Mouse (Mus musculus) limb, embryonic 13.5 days (tissue): ENCODE measurements at regions not wholly inside any gene's neighbourhood (a gene's known extent, or its start where the extent isn't known, plus 50 kb on each side); places are given as distances from the start of the nearest gene placed in this dataset.

ENCODE experiments used
- ATAC-seq: fragments of 200-750 bp; cut with Nextera tagmentation; 2 replicates; pipeline ENCODE4 v1.8.0; 2017; ENCODE audit warnings: low read depth, moderate number of reproducible peaks, moderate TSS enrichment; ENCODE audit not compliant: low FRiP score
- H3K27ac ChIP-seq: fragments of 300-500 bp; sonication (generic); 2 replicates; pipeline ENCODE4 v1.5.1; 2015; ENCODE audit warnings: inconsistent platforms, mild to moderate bottlenecking, moderate library complexity
- H3K27me3 ChIP-seq: fragments of 300-500 bp; sonication (generic); 2 replicates; pipeline ENCODE4 v1.6.1; 2015; ENCODE audit warnings: mild to moderate bottlenecking, inconsistent platforms
- H3K36me3 ChIP-seq: fragments of 300-500 bp; sonication (generic); 2 replicates; pipeline ENCODE4 v1.6.1; 2015; ENCODE audit warnings: inconsistent platforms, mild to moderate bottlenecking, moderate library complexity
- H3K4me1 ChIP-seq: fragments of 300-500 bp; sonication (generic); 2 replicates; pipeline ENCODE4 v1.6.1; 2015; ENCODE audit warnings: inconsistent platforms
- H3K4me2 ChIP-seq: fragments of 300-500 bp; sonication (generic); replicated peaks from 2 replicates; pipeline ENCODE4 v1.6.1; 2015; ENCODE audit warnings: inconsistent platforms, mild to moderate bottlenecking, moderate library complexity
- H3K4me3 ChIP-seq: fragments of 300-500 bp; sonication (generic); 2 replicates; pipeline ENCODE4 v1.5.1; 2015; ENCODE audit warnings: moderate library complexity, mild to moderate bottlenecking, inconsistent platforms
- H3K9ac ChIP-seq: fragments of 300-500 bp; sonication (generic); 2 replicates; pipeline ENCODE4 v1.6.1; 2015; ENCODE audit warnings: mild to moderate bottlenecking, inconsistent platforms
- H3K9me3 ChIP-seq: fragments of 300-500 bp; sonication (generic); 2 replicates; pipeline ENCODE4 v1.6.1; 2016; ENCODE audit warnings: inconsistent platforms
- WGBS: fragments of 180-500 bp; shearing (Covaris S2); methylation state at CpG from one replicate; pipeline ENCODE4 v1.1.7; 2015; 5-methylcytosine and 5-hydroxymethylcytosine counted together

- Histone ChIP-seq H3K9ac (no peak overlapping the region), H3K27ac (no peak overlapping the region), H3K4me3 (no peak overlapping the region), H3K27me3 (no peaks in the 10 kb centered on the region), H3K4me1 (no peaks in the 10 kb centered on the region), H3K4me2 (no peak overlapping the region), H3K36me3 (no peaks in the 10 kb centered on the region), H3K9me3 (no peaks in the 10 kb centered on the region)
- ATAC-seq = no peak
- 83% methylated on average over 8 of the region's 8 CpGs for WGBS
These were observed 282.2 kb upstream of the Cdh6 start for GRCm38 (mm10) chr15:13455560-13456219.

- 50% methylated on average over 5 of the region's 5 CpGs for WGBS
These were observed 276.9 kb upstream of the Cdh6 start for GRCm38 (mm10) chr15:13450385-13450784.

GRCm38 (mm10) chr15:13434608-13435007 is 261.1 kb upstream of the Cdh6 start:
- Histone ChIP-seq H3K27me3 (no peaks in the 10 kb centered on the region), H3K4me1 (no peaks in the 10 kb centered on the region), H3K27ac (no peak overlapping the region), H3K4me2 (no peak overlapping the region), H3K9me3 (no peaks in the 10 kb centered on the region), H3K4me3 (no peak overlapping the region), H3K36me3 (no peaks in the 10 kb centered on the region), H3K9ac (no peak overlapping the region)
- no peak for ATAC-seq
- 51% methylated on average over 1 of the region's 1 CpGs for WGBS

More at GRCm38 (mm10) chr15:13450385-13450784, 276.9 kb upstream of the Cdh6 start:
- no peaks in the 10 kb centered on the region for H3K9me3 ChIP-seq
- H3K27ac ChIP-seq = no peak overlapping the region
- no peaks in the 10 kb centered on the region for H3K27me3 ChIP-seq
- ATAC-seq = no peak
- no peak overlapping the region for H3K4me2 ChIP-seq
- H3K9ac ChIP-seq = no peak overlapping the region
- no peak overlapping the region for H3K4me3 ChIP-seq
- H3K36me3 ChIP-seq = no peaks in the 10 kb centered on the region
- H3K4me1 ChIP-seq = no peaks in the 10 kb centered on the region

- WGBS = 84% methylated on average over 2 of the region's 2 CpGs
- H3K4me2 ChIP-seq = no peak overlapping the region
- H3K27ac ChIP-seq = no peak overlapping the region
- H3K9me3 ChIP-seq = no peaks in the 10 kb centered on the region
- no peak overlapping the region for H3K9ac ChIP-seq
- no peak overlapping the region for H3K4me3 ChIP-seq
- no peaks in the 10 kb centered on the region for H3K27me3 ChIP-seq
- H3K36me3 ChIP-seq = no peaks in the 10 kb centered on the region
- no peaks in the 10 kb centered on the region for H3K4me1 ChIP-seq
- no peak for ATAC-seq
These were observed 259.5 kb upstream of the Cdh6 start for GRCm38 (mm10) chr15:13432971-13433370.

- Histone ChIP-seq H3K27ac (no peak overlapping the region), H3K36me3 (no peaks in the 10 kb centered on the region), H3K9ac (no peak overlapping the region), H3K27me3 (no peaks in the 10 kb centered on the region), H3K9me3 (no peaks in the 10 kb centered on the region), H3K4me1 (no peaks in the 10 kb centered on the region), H3K4me3 (no peak overlapping the region), H3K4me2 (no peak overlapping the region)
- WGBS = 12% methylated on average over 3 of the region's 3 CpGs
- ATAC-seq = no peak
These were observed 246.1 kb upstream of the Cdh6 start for GRCm38 (mm10) chr15:13419616-13420015.

- WGBS = 66% methylated on average over 11 of the region's 11 CpGs
- no peaks in the 10 kb centered on the region for H3K36me3 ChIP-seq
- H3K4me2 ChIP-seq = no peak overlapping the region
- no peak overlapping the region for H3K9ac ChIP-seq
- H3K27ac ChIP-seq = no peak overlapping the region
- H3K4me3 ChIP-seq = no peak overlapping the region
- ATAC-seq = no peak
- H3K27me3 ChIP-seq = no peaks in the 10 kb centered on the region
- no peaks in the 10 kb centered on the region for H3K4me1 ChIP-seq
- H3K9me3 ChIP-seq = no peaks in the 10 kb centered on the region
These were observed 236.7 kb upstream of the Cdh6 start for GRCm38 (mm10) chr15:13410065-13410688.

GRCm38 (mm10) chr15:13393155-13393554 is 219.7 kb upstream of the Cdh6 start:
- ATAC-seq = no peak
- H3K27ac ChIP-seq = no peak overlapping the region
- H3K4me1 ChIP-seq = peaks cover 7% of the 10 kb centered on the region; the same call in 1 of the 2 replicates

GRCm38 (mm10) chr15:13391331-13391730 is 217.9 kb upstream of the Cdh6 start:
- WGBS = 90% methylated on average over 4 of the region's 4 CpGs
- ATAC-seq = no peak
- Histone ChIP-seq H3K4me1 (peaks cover 7% of the 10 kb centered on the region; the same call in 1 of the 2 replicates), H3K27ac (no peak overlapping the region), H3K9me3 (no peaks in the 10 kb centered on the region), H3K36me3 (no peaks in the 10 kb centered on the region), H3K4me2 (no peak overlapping the region), H3K4me3 (no peak overlapping the region), H3K27me3 (no peaks in the 10 kb centered on the region), H3K9ac (no peak overlapping the region)

More at GRCm38 (mm10) chr15:13393155-13393554, 219.7 kb upstream of the Cdh6 start:
- Histone ChIP-seq H3K4me3 (no peak overlapping the region), H3K9ac (no peak overlapping the region), H3K9me3 (no peaks in the 10 kb centered on the region), H3K27me3 (no peaks in the 10 kb centered on the region), H3K36me3 (no peaks in the 10 kb centered on the region), H3K4me2 (no peak overlapping the region)
- WGBS = 16% methylated on average over 6 of the region's 6 CpGs

- no peaks in the 10 kb centered on the region for H3K9me3 ChIP-seq
- H3K27ac ChIP-seq = no peak overlapping the region
- no peaks in the 10 kb centered on the region for H3K36me3 ChIP-seq
- H3K9ac ChIP-seq = no peak overlapping the region
- no peak for ATAC-seq
- H3K27me3 ChIP-seq = no peaks in the 10 kb centered on the region
- H3K4me1 ChIP-seq = no peaks in the 10 kb centered on the region
- 43% methylated on average over 6 of the region's 6 CpGs for WGBS
- H3K4me2 ChIP-seq = no peak overlapping the region
- H3K4me3 ChIP-seq = no peak overlapping the region
These were observed 211.3 kb upstream of the Cdh6 start for GRCm38 (mm10) chr15:13384815-13385214.

GRCm38 (mm10) chr15:13375590-13375989 is 202.1 kb upstream of the Cdh6 start:
- H3K4me3 ChIP-seq = no peak overlapping the region
- 89% methylated on average over 3 of the region's 3 CpGs for WGBS
- no peak for ATAC-seq
- no peak overlapping the region for H3K4me2 ChIP-seq
- H3K9ac ChIP-seq = no peak overlapping the region
- no peaks in the 10 kb centered on the region for H3K36me3 ChIP-seq
- no peak overlapping the region for H3K27ac ChIP-seq
- H3K27me3 ChIP-seq = no peaks in the 10 kb centered on the region
- no peaks in the 10 kb centered on the region for H3K9me3 ChIP-seq
- no peaks in the 10 kb centered on the region for H3K4me1 ChIP-seq

GRCm38 (mm10) chr15:13368799-13369198 is 195.3 kb upstream of the Cdh6 start:
- Histone ChIP-seq H3K4me2 (no peak overlapping the region), H3K27ac (no peak overlapping the region), H3K36me3 (no peaks in the 10 kb centered on the region), H3K9ac (no peak overlapping the region), H3K4me3 (no peak overlapping the region), H3K4me1 (no peaks in the 10 kb centered on the region), H3K27me3 (no peaks in the 10 kb centered on the region), H3K9me3 (no peaks in the 10 kb centered on the region)
- ATAC-seq = no peak
- WGBS = 87% methylated on average over 5 of the region's 5 CpGs

- no peak for ATAC-seq
- no peak overlapping the region for H3K4me2 ChIP-seq
These were observed 193.9 kb upstream of the Cdh6 start for GRCm38 (mm10) chr15:13367291-13367954.

More at GRCm38 (mm10) chr15:13367291-13367954, 193.9 kb upstream of the Cdh6 start:
- Histone ChIP-seq H3K27me3 (no peaks in the 10 kb centered on the region), H3K4me3 (no peak overlapping the region), H3K9ac (no peak overlapping the region), H3K27ac (no peak overlapping the region), H3K9me3 (no peaks in the 10 kb centered on the region), H3K4me1 (no peaks in the 10 kb centered on the region), H3K36me3 (no peaks in the 10 kb centered on the region)
- WGBS = 61% methylated on average over 16 of the region's 16 CpGs
